Mouse (Mus musculus): ENCODE measurements around the gene Clmp. TPM values are rescaled to one million over a fixed set of nuclear protein-coding genes. Genes with fewer than 3 reads are reported as not detected.

Gene Clmp
- polyA plus RNA-seq, 1 experiment, result 3.8 TPM

DNA sequence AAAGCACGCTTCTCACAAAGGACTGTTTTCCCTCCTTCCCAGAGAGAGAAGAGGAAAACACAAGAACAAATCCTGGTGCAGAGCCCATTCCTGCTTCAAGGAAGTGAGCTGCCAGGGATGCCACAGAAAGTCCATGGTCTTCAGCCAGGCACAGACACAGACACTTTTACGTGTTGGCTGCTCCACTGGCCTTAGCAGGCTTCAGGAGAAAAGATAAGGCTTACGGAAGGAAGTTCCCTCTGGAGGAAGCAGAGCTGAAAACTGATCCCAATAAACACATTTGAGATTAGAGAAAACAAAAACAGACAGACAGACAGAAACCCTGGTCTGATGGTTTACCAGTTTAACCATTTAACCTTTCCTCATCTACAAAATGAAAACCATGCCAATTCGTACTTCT is 110.3 kb downstream of the Clmp start:
- no peaks in the 10 kb centered on the region for H3K27me3 ChIP-seq (ENCODE audit: control insufficient read depth, insufficient read depth, insufficient read length)
- no peaks in the 10 kb centered on the region for H3K36me3 ChIP-seq (ENCODE audit: control insufficient read depth, insufficient read depth)
- H3ac ChIP-seq (ENCODE audit: control insufficient read depth, insufficient read length), result no peak overlapping the region
- TF ChIP-seq USF1 (IDR thresholded peaks at IDR 0.05; ENCODE audit: low read depth) (no peak), MAX (IDR thresholded peaks at IDR 0.05; ENCODE audit: low read depth) (no peak), TCF12 (IDR thresholded peaks at IDR 0.05; ENCODE audit: insufficient read depth, poor library complexity, severe bottlenecking) (no peak), REST (IDR thresholded peaks at IDR 0.05; ENCODE audit: insufficient read depth, insufficient read length) (no peak), POLR2AphosphoS2 (IDR thresholded peaks at IDR 0.05; ENCODE audit: insufficient read length, low read depth) (no peak), TCF3 (IDR thresholded peaks at IDR 0.05; ENCODE audit: insufficient read length, low read depth) (no peak)
- no peaks in the 10 kb centered on the region for H3K79me2 ChIP-seq (ENCODE audit: control insufficient read depth, insufficient read depth)
- no peak overlapping the region for H3K4me2 ChIP-seq (ENCODE audit: low read depth)
- no peak overlapping the region for H3K4me3 ChIP-seq

- Histone ChIP-seq H3K4me3 (no peak overlapping the region), H3K27me3 (ENCODE audit: control insufficient read depth, insufficient read depth, insufficient read length) (no peaks in the 10 kb centered on the region)
Measured at GRCm38 (mm10) chr9:40798247-40798960, 112.6 kb downstream of the Clmp start.

GRCm38 (mm10) chr9:40799112-40799511 is 113.3 kb downstream of the Clmp start:
- Histone ChIP-seq H3K4me3 (peak overlapping the region; percentile 76), H3ac (ENCODE audit: control insufficient read depth, insufficient read length) (no peak overlapping the region), H3K4me2 (ENCODE audit: low read depth) (peak overlapping the region; percentile 92), H3K27me3 (ENCODE audit: control insufficient read depth, insufficient read depth, insufficient read length) (no peaks in the 10 kb centered on the region), H3K79me2 (ENCODE audit: control insufficient read depth, insufficient read depth) (peaks cover 21% of the 10 kb centered on the region), H3K36me3 (ENCODE audit: control insufficient read depth, insufficient read depth) (peaks cover 17% of the 10 kb centered on the region)
- TF ChIP-seq POLR2AphosphoS2 (IDR thresholded peaks at IDR 0.05; ENCODE audit: insufficient read length, low read depth) (no peak), E2F4 (IDR thresholded peaks at IDR 0.05; ENCODE audit: insufficient read depth) (no peak), MAX (IDR thresholded peaks at IDR 0.05; ENCODE audit: low read depth) (no peak), CEBPB (IDR thresholded peaks at IDR 0.05; ENCODE audit: insufficient read depth, poor library complexity, severe bottlenecking) (no peak), TCF12 (IDR thresholded peaks at IDR 0.05; ENCODE audit: insufficient read depth, poor library complexity, severe bottlenecking) (no peak), MYOD1 (IDR thresholded peaks at IDR 0.05; ENCODE audit: control insufficient read depth in 1 of 3, insufficient read length in 2 of 3, low read depth in 2 of 3) (no peak), MYOG (IDR thresholded peaks at IDR 0.05; ENCODE audit: control insufficient read depth in 1 of 3, insufficient read depth in 1 of 3, insufficient read length in 2 of 3, low read depth in 2 of 3) (no peak), TCF3 (IDR thresholded peaks at IDR 0.05; ENCODE audit: insufficient read length, low read depth) (no peak), USF1 (IDR thresholded peaks at IDR 0.05; ENCODE audit: low read depth) (no peak), SRF (IDR thresholded peaks at IDR 0.05; ENCODE audit: control insufficient read depth, insufficient read length, low read depth) (no peak), POLR2A (IDR thresholded peaks at IDR 0.05; ENCODE audit: insufficient read length, low read depth) (no peak), REST (IDR thresholded peaks at IDR 0.05; ENCODE audit: insufficient read depth, insufficient read length) (no peak)

More at GRCm38 (mm10) chr9:40798247-40798960, 112.6 kb downstream of the Clmp start:
- peaks cover 9% of the 10 kb centered on the region for H3K36me3 ChIP-seq (ENCODE audit: control insufficient read depth, insufficient read depth)
- peaks cover 14% of the 10 kb centered on the region for H3K79me2 ChIP-seq (ENCODE audit: control insufficient read depth, insufficient read depth)
- TF ChIP-seq CEBPB (IDR thresholded peaks at IDR 0.05; ENCODE audit: insufficient read depth, poor library complexity, severe bottlenecking) (no peak), MYOG (IDR thresholded peaks at IDR 0.05; ENCODE audit: control insufficient read depth in 1 of 3, insufficient read depth in 1 of 3, insufficient read length in 2 of 3, low read depth in 2 of 3) (no peak), TCF3 (IDR thresholded peaks at IDR 0.05; ENCODE audit: insufficient read length, low read depth) (no peak), USF1 (IDR thresholded peaks at IDR 0.05; ENCODE audit: low read depth) (no peak), REST (IDR thresholded peaks at IDR 0.05; ENCODE audit: insufficient read depth, insufficient read length) (no peak), POLR2AphosphoS2 (IDR thresholded peaks at IDR 0.05; ENCODE audit: insufficient read length, low read depth) (no peak), E2F4 (IDR thresholded peaks at IDR 0.05; ENCODE audit: insufficient read depth) (no peak), MAX (IDR thresholded peaks at IDR 0.05; ENCODE audit: low read depth) (no peak), TCF12 (IDR thresholded peaks at IDR 0.05; ENCODE audit: insufficient read depth, poor library complexity, severe bottlenecking) (no peak), POLR2A (IDR thresholded peaks at IDR 0.05; ENCODE audit: insufficient read length, low read depth) (no peak), MYOD1 (IDR thresholded peaks at IDR 0.05; ENCODE audit: control insufficient read depth in 1 of 3, insufficient read length in 2 of 3, low read depth in 2 of 3) (no peak), SRF (IDR thresholded peaks at IDR 0.05; ENCODE audit: control insufficient read depth, insufficient read length, low read depth) (no peak)
- H3ac ChIP-seq (ENCODE audit: control insufficient read depth, insufficient read length), result no peak overlapping the region
- H3K4me2 ChIP-seq (ENCODE audit: low read depth), result peak overlapping the region; percentile 92

GRCm38 (mm10) chr9:40799837-40800501 is 114.2 kb downstream of the Clmp start:
- H3ac ChIP-seq (ENCODE audit: control insufficient read depth, insufficient read length), result peak overlapping the region; percentile 98
- H3K36me3 ChIP-seq (ENCODE audit: control insufficient read depth, insufficient read depth), result peaks cover 17% of the 10 kb centered on the region
- H3K4me2 ChIP-seq (ENCODE audit: low read depth), result peak overlapping the region; percentile 92
- TF ChIP-seq TCF3 (IDR thresholded peaks at IDR 0.05; ENCODE audit: insufficient read length, low read depth) (no peak), REST (IDR thresholded peaks at IDR 0.05; ENCODE audit: insufficient read depth, insufficient read length) (no peak), SRF (IDR thresholded peaks at IDR 0.05; ENCODE audit: control insufficient read depth, insufficient read length, low read depth) (no peak), MAX (IDR thresholded peaks at IDR 0.05; ENCODE audit: low read depth) (no peak), MYOD1 (IDR thresholded peaks at IDR 0.05; ENCODE audit: control insufficient read depth in 1 of 3, insufficient read length in 2 of 3, low read depth in 2 of 3) (no peak), E2F4 (IDR thresholded peaks at IDR 0.05; ENCODE audit: insufficient read depth) (no peak), TCF12 (IDR thresholded peaks at IDR 0.05; ENCODE audit: insufficient read depth, poor library complexity, severe bottlenecking) (no peak), USF1 (IDR thresholded peaks at IDR 0.05; ENCODE audit: low read depth) (peak; percentile 78), MYOG (IDR thresholded peaks at IDR 0.05; ENCODE audit: control insufficient read depth in 1 of 3, insufficient read depth in 1 of 3, insufficient read length in 2 of 3, low read depth in 2 of 3) (no peak), CEBPB (IDR thresholded peaks at IDR 0.05; ENCODE audit: insufficient read depth, poor library complexity, severe bottlenecking) (no peak), POLR2A (IDR thresholded peaks at IDR 0.05; ENCODE audit: insufficient read length, low read depth) (peak; percentile 62), POLR2AphosphoS2 (IDR thresholded peaks at IDR 0.05; ENCODE audit: insufficient read length, low read depth) (peak; percentile 23)
- peaks cover 21% of the 10 kb centered on the region for H3K79me2 ChIP-seq (ENCODE audit: control insufficient read depth, insufficient read depth)
- H3K27me3 ChIP-seq (ENCODE audit: control insufficient read depth, insufficient read depth, insufficient read length), result no peaks in the 10 kb centered on the region
- peak overlapping the region; percentile 76 for H3K4me3 ChIP-seq

All from myocyte (in vitro differentiated cells).